Mouse (Mus musculus) embryonic fibroblast, embryonic 13.5 days (primary cell): ENCODE measurements around the gene Keap1.

ENCODE experiments used
- CTCF ChIP-seq: IDR thresholded peaks from 2 replicates; pipeline ENCODE4 v1.5.1; 2011; ENCODE audit warnings: mild to moderate bottlenecking, control low read depth, low read length, moderate library complexity, borderline replicate concordance; ENCODE audit not compliant: insufficient read depth
- POLR2A ChIP-seq: IDR thresholded peaks from 2 replicates; pipeline ENCODE4 v1.6.1; 2011; ENCODE audit warnings: low read depth, mild to moderate bottlenecking, control low read depth, low read length, moderate library complexity

DNA sequence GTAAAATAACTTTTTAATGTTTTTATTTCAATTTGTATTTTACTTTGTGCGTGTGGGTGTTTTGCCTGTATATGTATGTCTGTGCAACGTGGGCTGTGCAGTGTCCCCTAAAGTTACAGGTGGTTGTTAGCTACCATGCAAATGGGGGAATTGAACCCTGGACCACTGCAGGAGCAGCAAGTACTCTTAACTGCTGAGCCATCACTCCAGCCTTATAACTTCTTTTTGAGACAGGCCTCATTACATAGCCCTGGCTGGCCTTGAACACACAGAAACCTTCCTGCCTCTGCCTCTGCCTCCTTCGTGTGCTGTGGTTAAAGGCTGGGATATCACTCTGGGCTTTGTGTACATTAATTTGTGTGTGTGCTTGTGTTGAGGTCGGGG is 296 bp upstream of the Keap1 start:
- TF ChIP-seq CTCF (no peak), POLR2A (no peak)
